Mouse (Mus musculus) lung, embryonic 14.5 days (tissue): ENCODE measurements around the gene Mpzl3. TPM values are rescaled to one million over a fixed set of nuclear protein-coding genes. Genes with fewer than 3 reads are reported as not detected.
A peak's percentile ranks its signal among the peaks of the same experiment; 100 is the strongest.

Source experiments
- ATAC-seq: fragments of 200-750 bp; cut with Nextera tagmentation; 2 replicates; pipeline ENCODE4 v1.8.0; 2017; ENCODE audit warnings: mild to moderate bottlenecking, moderate TSS enrichment, moderate library complexity; ENCODE audit not compliant: insufficient read depth
- DNase-seq: peaks from one replicate; pipeline ENCODE4 v3.0.0-alpha.2; 2015
- H3K27ac ChIP-seq: fragments of 300-500 bp; sonication (generic); 2 replicates; pipeline ENCODE4 v1.5.1; 2014; ENCODE audit warnings: low read depth, mild to moderate bottlenecking, moderate library complexity
- H3K27me3 ChIP-seq: fragments of 300-500 bp; sonication (generic); 2 replicates; pipeline ENCODE4 v1.6.1; 2014; ENCODE audit warnings: low read length, control low read depth; ENCODE audit not compliant: insufficient read depth
- H3K36me3 ChIP-seq: fragments of 300-500 bp; sonication (generic); 2 replicates; pipeline ENCODE4 v1.6.1; 2014; ENCODE audit warnings: control low read depth; ENCODE audit not compliant: insufficient read depth
- H3K4me1 ChIP-seq: fragments of 300-500 bp; sonication (generic); 2 replicates; pipeline ENCODE4 v1.6.1; 2014; ENCODE audit warnings: antibody characterized with exemption, control low read depth; ENCODE audit not compliant: insufficient read depth
- H3K4me2 ChIP-seq: fragments of 300-500 bp; sonication (generic); 2 replicates; pipeline ENCODE4 v1.6.1; 2014; ENCODE audit warnings: mild to moderate bottlenecking
- H3K4me3 ChIP-seq: fragments of 300-500 bp; sonication (generic); 2 replicates; pipeline ENCODE4 v1.5.1; 2014; ENCODE audit warnings: low read depth, low read length
- H3K9ac ChIP-seq: fragments of 300-500 bp; sonication (generic); 2 replicates; pipeline ENCODE4 v1.6.1; 2014
- H3K9me3 ChIP-seq: fragments of 300-500 bp; sonication (generic); 2 replicates; pipeline ENCODE4 v1.6.1; 2016; ENCODE audit warnings: low read depth, low read length, control low read depth
- CTCF ChIP-seq: IDR thresholded peaks from 2 replicates; pipeline ENCODE4 v1.5.1; 2016; ENCODE audit warnings: antibody characterized with exemption, low read depth
- WGBS: fragments of 180-500 bp; shearing (Covaris S2); extraction: QIAGEN DNeasy Blood & Tissue Kit; methylation state at CpG from one replicate; pipeline ENCODE4 v1.1.7; 2014; 5-methylcytosine and 5-hydroxymethylcytosine counted together
- polyA plus RNA-seq: library from polyadenylated mRNA; unstranded; fragments of >200 nt; fragmentation: Nextera tagmentation; extraction: Ambion mirVana; gene quantifications from 2 replicates; pipeline ENCODE4 v1.2.1, GENCODE M21; 2014

Mpzl3 gene
- polyA plus RNA-seq, 1 experiment from 2014 or later: 2.1 TPM

DNA sequence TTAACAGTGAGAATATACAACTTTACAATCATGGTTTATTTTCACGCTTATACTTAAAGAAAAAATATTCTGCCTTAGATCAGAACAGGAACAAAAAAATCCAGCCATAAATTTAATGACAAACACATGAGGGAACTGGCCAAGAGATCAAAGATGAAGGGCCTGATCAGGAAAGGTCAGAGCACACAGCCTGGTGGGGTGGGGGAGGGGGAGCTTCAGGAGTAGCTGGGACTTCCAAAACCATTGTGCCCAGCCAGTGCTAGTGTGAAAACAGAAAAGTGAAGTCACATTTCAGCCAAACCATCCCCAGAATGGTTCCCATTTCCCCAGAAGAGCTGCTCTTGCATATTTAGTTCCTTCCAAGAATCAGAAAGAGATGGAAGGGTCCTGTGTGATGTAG, 47.5 kb downstream of the Mpzl3 start:
- Histone ChIP-seq H3K27me3 (no peaks in the 10 kb centered on the region), H3K36me3 (no peaks in the 10 kb centered on the region), H3K4me2 (no peak overlapping the region), H3K4me1 (no peaks in the 10 kb centered on the region), H3K27ac (no peak overlapping the region), H3K9me3 (no peaks in the 10 kb centered on the region), H3K9ac (no peak overlapping the region), H3K4me3 (no peak overlapping the region)
- ATAC-seq (no peak), DNase-seq (no peak)
- TF ChIP-seq CTCF: no peak
- 81% methylated on average over 1 of the region's 1 CpGs for WGBS

DNA sequence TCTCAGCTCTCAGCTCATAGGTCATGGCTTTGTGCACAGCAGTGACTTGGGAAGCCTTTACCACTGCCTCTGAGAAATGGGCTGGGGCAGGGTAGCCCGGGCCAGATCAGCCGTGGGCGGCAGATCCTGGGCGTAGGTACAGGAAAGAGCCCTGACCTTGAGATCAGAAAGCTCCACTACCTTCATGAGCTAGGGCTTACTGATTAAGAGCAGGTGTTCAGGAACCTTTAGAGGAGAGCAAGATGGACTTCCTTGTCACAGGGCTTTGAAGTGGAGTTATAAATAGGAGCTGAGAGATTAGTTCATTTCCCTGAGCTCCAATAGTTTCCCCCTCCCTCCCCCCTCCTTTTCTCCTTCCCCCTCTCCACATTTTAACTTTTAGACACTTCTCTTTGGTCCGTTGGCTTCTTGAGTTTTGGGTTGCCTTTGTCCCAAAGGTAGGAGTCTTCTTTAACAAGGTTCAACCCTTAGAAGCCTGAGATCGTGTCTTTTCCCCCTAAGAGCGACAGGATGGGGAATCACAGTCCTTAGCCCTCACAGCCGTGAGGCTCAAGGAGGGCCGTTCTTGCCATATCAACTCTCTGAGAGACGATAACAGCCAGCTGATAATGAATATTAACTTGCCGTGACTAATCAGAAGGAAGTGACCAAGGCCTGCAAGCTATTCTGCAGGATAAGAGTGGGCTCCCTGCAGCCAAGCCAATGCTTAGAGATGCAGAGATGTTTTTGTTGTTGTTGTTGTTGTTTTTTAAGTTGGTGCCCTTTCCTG, 48.4 kb downstream of the Mpzl3 start:
- 47% methylated on average over 11 of the region's 11 CpGs for WGBS
- H3K27me3 ChIP-seq: no peaks in the 10 kb centered on the region
- ATAC-seq (no peak), DNase-seq (no peak)
- no peak overlapping the region for H3K4me3 ChIP-seq
- no peaks in the 10 kb centered on the region for H3K36me3 ChIP-seq
- no peak for TF ChIP-seq CTCF
- no peak overlapping the region for H3K27ac ChIP-seq
- no peak overlapping the region for H3K9ac ChIP-seq
- no peaks in the 10 kb centered on the region for H3K4me1 ChIP-seq
- no peaks in the 10 kb centered on the region for H3K9me3 ChIP-seq
- no peak overlapping the region for H3K4me2 ChIP-seq

DNA sequence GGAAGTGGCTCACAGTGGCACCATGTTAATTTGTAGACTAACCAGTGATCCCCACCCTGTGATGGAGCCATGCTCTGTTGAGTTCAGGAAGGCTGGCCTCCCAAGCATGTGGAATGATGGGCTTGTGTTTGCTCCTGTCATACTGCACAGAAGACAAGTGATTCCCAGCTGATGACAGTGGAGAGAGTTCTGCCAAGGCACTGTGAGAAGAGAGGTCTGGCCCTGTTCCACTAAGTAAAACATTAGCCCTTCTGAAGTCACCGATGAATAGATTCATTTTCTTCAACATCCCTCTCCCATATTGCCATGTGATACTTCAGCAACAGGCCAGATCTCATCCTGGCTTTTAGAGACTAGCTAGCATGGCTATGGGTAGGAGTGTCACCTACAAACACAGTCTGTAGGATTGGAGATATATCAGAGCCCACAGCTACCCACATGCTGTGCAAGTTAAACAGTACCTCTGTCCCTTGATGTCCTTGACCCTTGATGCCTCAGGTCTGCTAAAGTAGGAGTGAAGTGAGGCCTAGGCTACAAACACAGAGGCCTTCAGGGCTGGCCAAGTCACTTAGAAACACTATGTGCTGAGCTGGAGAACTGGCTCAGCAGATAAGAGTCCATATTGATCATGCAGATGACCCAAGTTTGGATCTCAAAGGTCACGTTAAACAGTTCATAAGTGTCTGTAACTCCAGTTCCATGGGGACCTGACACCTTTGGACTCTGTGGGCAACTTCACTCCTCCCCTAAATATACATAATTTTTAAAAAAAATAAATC, 50.8 kb downstream of the Mpzl3 start:
- no peak for TF ChIP-seq CTCF
- Histone ChIP-seq H3K27me3 (no peaks in the 10 kb centered on the region), H3K4me2 (no peak overlapping the region), H3K4me1 (no peaks in the 10 kb centered on the region), H3K4me3 (no peak overlapping the region), H3K27ac (no peak overlapping the region), H3K9ac (no peak overlapping the region), H3K36me3 (no peaks in the 10 kb centered on the region), H3K9me3 (no peaks in the 10 kb centered on the region)
- DNase-seq (no peak), ATAC-seq (no peak)
- WGBS: 69% methylated on average over 2 of the region's 2 CpGs

DNA sequence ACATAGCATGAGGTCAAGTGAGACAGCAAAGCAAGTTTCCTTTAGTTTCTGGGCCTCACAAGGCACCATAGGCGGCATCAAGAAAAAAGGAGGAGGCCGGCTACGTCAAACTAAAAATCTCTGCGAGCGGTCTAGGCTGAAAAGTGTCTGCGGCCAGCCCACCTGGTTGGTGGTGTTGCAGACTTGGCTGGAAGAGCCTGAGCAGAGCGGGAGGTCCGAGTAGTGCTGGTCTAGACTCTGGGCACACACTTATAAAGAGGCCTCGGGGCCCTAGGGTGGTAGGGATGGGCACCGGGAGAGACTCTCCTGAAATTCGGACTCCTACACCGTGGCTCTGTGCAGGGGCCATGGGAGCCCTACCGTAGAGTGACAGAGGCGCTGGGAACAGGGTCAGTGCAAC, 60.7 kb downstream of the Mpzl3 start:
- ATAC-seq (peak; percentile 71), DNase-seq (peak; percentile 84)
- Histone ChIP-seq H3K4me2 (peak overlapping the region; percentile 65), H3K27ac (no peak overlapping the region), H3K4me3 (peak overlapping the region; percentile 32), H3K9me3 (no peaks in the 10 kb centered on the region), H3K36me3 (no peaks in the 10 kb centered on the region), H3K4me1 (peaks cover 7% of the 10 kb centered on the region; the same call in 1 of the 2 replicates), H3K27me3 (no peaks in the 10 kb centered on the region), H3K9ac (peak overlapping the region; percentile 42)
- 3% methylated on average over 14 of the region's 14 CpGs for WGBS
- TF ChIP-seq CTCF: no peak

DNA sequence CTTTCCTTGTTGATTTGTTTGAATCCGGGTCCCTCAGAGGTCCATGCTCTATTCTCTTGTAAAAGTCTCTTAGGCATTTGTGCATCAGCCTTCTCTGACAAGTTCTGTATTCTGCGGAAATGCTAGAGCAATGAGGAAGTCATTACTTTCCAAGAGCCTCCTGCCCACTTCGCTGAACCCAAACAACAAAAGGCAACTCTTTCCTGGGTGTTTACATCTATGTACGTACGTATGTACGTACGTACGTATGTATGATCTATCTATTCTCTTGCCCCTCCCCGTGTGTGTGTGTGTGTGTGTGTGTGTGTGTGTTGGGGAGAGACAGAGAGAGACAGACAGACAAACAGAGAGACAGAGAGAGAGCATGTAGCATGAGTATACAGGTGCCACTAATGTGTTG, 61.8 kb downstream of the Mpzl3 start:
- peaks cover 7% of the 10 kb centered on the region; the same call in 1 of the 2 replicates for H3K4me1 ChIP-seq
- WGBS: 50% methylated on average over 9 of the region's 9 CpGs

DNA sequence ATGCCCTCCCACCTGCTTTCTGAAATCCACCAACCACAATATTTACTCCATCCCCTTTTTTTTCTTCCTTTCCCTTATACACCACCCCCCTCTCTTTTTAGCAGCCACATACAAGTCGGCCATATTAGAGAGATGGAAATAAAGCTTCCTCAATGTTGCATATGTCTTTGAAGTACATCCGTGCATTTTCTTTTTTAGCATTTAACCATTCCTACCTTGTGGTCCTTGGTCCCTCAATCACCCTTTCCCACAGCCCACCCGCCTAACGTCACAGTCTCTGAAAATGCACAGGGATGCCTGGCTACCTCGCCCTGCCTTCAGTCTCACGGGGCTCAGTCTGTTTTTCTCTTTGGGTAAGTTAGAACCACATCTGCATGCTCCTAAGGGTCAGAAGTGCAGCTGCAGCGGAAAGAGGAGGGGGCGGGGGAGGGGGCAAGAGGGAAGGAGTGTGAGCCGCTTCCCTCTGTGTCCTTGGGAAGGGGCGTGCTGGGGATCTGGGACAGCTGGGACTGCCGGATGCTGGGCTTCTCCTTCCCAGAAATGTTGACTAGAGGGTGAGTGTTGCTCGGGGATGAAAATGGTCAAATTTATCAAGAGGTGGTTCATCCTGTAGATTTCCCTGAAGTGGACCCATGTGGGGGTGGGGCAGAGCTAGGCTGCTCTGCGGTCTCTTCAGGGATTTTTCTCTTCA, 62.9 kb downstream of the Mpzl3 start, which contains the start of gene Scn2b:
Gene Scn2b (plus strand): TSS at position 42 of the 691 bp plus-strand sequence.
- peak within 1 kb of the TSS; percentile 76 for H3K9ac ChIP-seq
- H3K9me3 ChIP-seq: no peaks in the 10 kb centered on the region
- DNase-seq (peak; percentile 53), ATAC-seq (peak; percentile 36; the same call in 1 of the 2 replicates)
- H3K4me1 ChIP-seq: peaks cover 7% of the 10 kb centered on the region; the same call in 1 of the 2 replicates
- peak within 1 kb of the TSS; percentile 83 for H3K27ac ChIP-seq
- H3K27me3 ChIP-seq: no peaks in the 10 kb centered on the region
- peak within 1 kb of the TSS; percentile 73 for H3K4me2 ChIP-seq
- no peak for TF ChIP-seq CTCF
- WGBS: 2% methylated on average over 13 of the region's 13 CpGs
- H3K4me3 ChIP-seq: peak within 1 kb of the TSS; percentile 61
- no peaks in the 10 kb centered on the region for H3K36me3 ChIP-seq

More for the DNA sequence above, 61.8 kb downstream of the Mpzl3 start:
- ATAC-seq (no peak), DNase-seq (no peak)
- H3K27ac ChIP-seq: no peak overlapping the region
- H3K9ac ChIP-seq: no peak overlapping the region
- H3K27me3 ChIP-seq: no peaks in the 10 kb centered on the region
- no peak overlapping the region for H3K4me3 ChIP-seq
- no peak for TF ChIP-seq CTCF
- H3K9me3 ChIP-seq: no peaks in the 10 kb centered on the region
- no peak overlapping the region for H3K4me2 ChIP-seq
- H3K36me3 ChIP-seq: no peaks in the 10 kb centered on the region
